Mouse (Mus musculus): ENCODE measurements around the gene Arl6. TPM values are rescaled to one million over a fixed set of nuclear protein-coding genes. Genes with fewer than 3 reads are reported as not detected.
A peak's percentile ranks its signal among the peaks of the same experiment; 100 is the strongest.

Arl6 gene
- polyA plus RNA-seq (2015; fragmentation: Nextera tagmentation; extraction: Ambion mirVana), result 46.7 and 48.8 TPM in 2 replicates

DNA sequence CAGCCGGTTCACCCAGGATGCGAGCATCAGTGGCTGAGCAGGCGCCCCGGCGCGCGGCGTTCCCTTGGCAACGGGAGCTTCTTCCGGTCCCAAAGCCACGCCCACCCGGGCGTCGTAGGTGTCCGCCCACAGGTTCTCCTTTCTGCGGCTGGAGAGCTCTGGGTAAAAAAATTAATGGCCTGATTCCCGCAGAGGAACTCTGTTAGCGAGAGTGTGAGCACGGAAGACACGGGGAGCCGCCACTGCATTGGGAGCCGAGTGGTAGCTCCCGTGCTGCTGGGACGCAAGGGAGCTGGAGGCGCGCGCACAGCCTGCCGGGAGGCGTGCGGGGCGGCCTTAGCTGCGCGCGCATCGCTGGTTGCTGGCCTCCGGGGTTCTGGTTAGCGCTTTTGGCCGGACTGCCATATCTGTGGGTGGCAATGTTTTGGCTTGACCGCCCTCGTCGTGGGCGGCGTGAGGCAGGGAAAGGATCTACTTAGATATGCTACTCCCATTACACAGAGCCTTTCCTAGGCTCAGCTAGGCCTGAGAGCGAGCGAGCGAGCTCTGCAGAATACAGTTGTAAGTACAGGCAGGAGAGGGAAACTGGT is at the start of gene Arl6:
Gene Arl6 (minus strand): TSS at position 290 of the 590 bp plus-strand sequence.
- H3K27me3 ChIP-seq, result no peaks in the 10 kb centered on the region
- peak within 1 kb of the TSS; percentile 69 for H3K4me2 ChIP-seq
- no peaks in the 10 kb centered on the region for H3K36me3 ChIP-seq
- peak within 1 kb of the TSS; percentile 77 for H3K4me3 ChIP-seq
- H3K9ac ChIP-seq, result peak within 1 kb of the TSS; percentile 80
- peak; percentile 98 for ATAC-seq (ENCODE audit: low read depth)
- peak within 1 kb of the TSS; percentile 99 for H3K27ac ChIP-seq (replicated peaks)
- under 1% methylated on average over 46 of the region's 46 CpGs for WGBS
- no peaks in the 10 kb centered on the region for H3K9me3 ChIP-seq
- H3K4me1 ChIP-seq (replicated peaks), result peaks cover 13% of the 10 kb centered on the region

DNA sequence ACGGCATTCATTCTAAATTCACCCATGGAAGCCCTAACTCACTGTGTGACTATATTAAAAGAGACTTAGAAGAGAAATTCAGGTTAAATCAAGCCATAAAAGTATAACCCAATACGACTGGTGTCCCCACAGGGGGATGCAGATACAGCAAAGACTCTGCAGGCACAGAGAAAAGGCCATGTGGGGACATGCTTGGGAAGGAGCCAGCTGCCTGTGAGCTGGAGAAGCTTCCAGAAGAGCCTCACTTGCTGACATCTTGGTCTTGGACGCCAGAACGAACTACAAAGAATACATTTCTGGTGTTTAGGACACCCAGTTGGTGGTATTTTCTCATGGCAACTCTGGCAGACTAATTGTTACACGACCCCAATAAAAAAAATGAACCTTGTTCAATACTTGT is 45.9 kb upstream of the Arl6 start:
- peaks cover 7% of the 10 kb centered on the region; the same call in 1 of the 2 replicates for H3K4me1 ChIP-seq (replicated peaks)
- H3K4me2 ChIP-seq, result no peak overlapping the region
- ATAC-seq (ENCODE audit: low read depth), result no peak
- 72% methylated on average over 5 of the region's 5 CpGs for WGBS
- H3K36me3 ChIP-seq, result no peaks in the 10 kb centered on the region
- no peaks in the 10 kb centered on the region for H3K9me3 ChIP-seq
- no peak overlapping the region for H3K9ac ChIP-seq
- H3K27ac ChIP-seq (replicated peaks), result no peak overlapping the region
- H3K27me3 ChIP-seq, result no peaks in the 10 kb centered on the region
- H3K4me3 ChIP-seq, result no peak overlapping the region

DNA sequence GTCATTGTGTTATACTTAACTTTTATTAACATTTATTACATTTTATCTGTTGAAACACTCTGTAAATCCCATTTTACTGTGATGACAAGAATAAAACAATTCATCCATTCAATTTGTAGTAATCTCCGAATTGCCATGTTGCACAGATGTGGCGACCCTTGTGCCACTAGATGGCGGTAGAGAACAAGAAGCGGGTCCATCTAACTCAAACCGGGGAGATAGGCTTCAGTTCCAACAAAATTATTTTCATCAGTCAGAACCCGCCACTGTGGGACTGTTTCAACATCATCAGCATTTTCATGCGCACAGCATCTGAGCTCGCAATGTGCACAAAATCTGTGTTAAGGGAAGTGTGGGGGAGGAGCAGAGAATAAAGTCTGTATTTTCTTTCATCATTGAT is 44.2 kb upstream of the Arl6 start:
- H3K4me2 ChIP-seq, result peak overlapping the region; percentile 29; the same call in 1 of the 2 replicates
- H3K4me3 ChIP-seq, result no peak overlapping the region
- H3K9me3 ChIP-seq, result no peaks in the 10 kb centered on the region
- 4% methylated on average over 8 of the region's 8 CpGs for WGBS
- no peaks in the 10 kb centered on the region for H3K27me3 ChIP-seq
- ATAC-seq (ENCODE audit: low read depth), result peak; percentile 91
- H3K27ac ChIP-seq (replicated peaks), result no peak overlapping the region
- peaks cover 7% of the 10 kb centered on the region; the same call in 1 of the 2 replicates for H3K4me1 ChIP-seq (replicated peaks)
- H3K9ac ChIP-seq, result no peak overlapping the region
- H3K36me3 ChIP-seq, result no peaks in the 10 kb centered on the region

DNA sequence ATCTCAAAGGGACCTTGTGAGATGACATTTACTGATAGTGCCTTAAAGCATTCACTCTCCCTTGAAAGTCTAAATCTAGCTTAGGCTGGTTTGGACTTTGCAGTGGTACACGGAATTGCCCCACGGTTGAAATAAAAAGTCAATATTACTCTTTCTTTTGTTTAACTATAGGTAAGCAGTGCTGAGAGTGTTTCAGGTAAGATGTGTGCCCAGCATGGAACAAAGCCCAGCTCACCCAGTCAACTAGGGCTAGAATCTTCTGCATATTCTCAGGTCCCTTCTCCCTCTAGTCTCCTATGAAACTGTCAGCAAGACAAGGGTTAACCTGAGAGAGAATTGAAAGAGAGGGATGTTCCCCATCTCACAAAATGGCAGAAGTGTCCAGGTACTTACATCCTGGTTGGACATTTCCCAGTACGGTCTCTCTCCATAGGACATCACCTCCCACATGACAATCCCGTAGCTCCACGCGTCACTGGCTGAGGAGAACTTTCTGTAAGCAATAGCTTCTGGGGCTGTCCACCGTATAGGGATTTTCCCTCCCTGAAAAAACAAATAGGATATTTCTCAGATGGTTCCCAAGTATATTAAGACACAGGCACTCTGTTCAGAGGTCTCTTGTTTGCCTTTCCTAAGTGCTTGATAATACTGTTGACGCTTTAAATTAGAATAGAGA is 43.2 kb upstream of the Arl6 start:
- Histone ChIP-seq H3K4me2 (no peak overlapping the region), H3K4me1 (replicated peaks) (peaks cover 7% of the 10 kb centered on the region; the same call in 1 of the 2 replicates), H3K9me3 (no peaks in the 10 kb centered on the region), H3K27ac (replicated peaks) (no peak overlapping the region), H3K36me3 (no peaks in the 10 kb centered on the region), H3K9ac (no peak overlapping the region), H3K27me3 (no peaks in the 10 kb centered on the region), H3K4me3 (no peak overlapping the region)
- ATAC-seq (ENCODE audit: low read depth), result no peak
- WGBS, result 84% methylated on average over 8 of the region's 8 CpGs

DNA sequence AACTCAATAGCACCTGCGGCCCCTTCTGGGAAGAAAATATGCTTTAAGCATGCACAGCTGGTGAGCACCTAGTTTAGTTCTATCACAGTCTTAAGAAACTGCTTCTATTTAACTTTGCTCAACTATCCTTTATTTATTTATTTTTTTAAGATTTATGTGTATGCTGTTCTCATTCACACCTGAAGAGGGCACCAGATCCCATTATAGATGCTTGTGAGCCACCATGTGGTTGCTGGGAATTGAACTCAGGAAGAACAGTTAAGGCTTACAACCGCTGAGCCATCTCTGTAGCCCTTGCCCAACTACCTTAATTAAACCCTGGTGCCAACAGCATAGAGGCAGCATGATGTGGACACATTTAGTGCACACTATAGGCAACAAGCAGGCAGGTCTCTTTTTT is 27.7 kb upstream of the Arl6 start:
- no peaks in the 10 kb centered on the region for H3K36me3 ChIP-seq
- WGBS, result 81% methylated on average over 2 of the region's 2 CpGs
- H3K4me2 ChIP-seq, result no peak overlapping the region
- H3K27me3 ChIP-seq, result no peaks in the 10 kb centered on the region
- H3K9me3 ChIP-seq, result no peaks in the 10 kb centered on the region
- no peak for ATAC-seq (ENCODE audit: low read depth)
- H3K27ac ChIP-seq (replicated peaks), result no peak overlapping the region
- no peak overlapping the region for H3K9ac ChIP-seq
- no peaks in the 10 kb centered on the region for H3K4me1 ChIP-seq (replicated peaks)
- no peak overlapping the region for H3K4me3 ChIP-seq

DNA sequence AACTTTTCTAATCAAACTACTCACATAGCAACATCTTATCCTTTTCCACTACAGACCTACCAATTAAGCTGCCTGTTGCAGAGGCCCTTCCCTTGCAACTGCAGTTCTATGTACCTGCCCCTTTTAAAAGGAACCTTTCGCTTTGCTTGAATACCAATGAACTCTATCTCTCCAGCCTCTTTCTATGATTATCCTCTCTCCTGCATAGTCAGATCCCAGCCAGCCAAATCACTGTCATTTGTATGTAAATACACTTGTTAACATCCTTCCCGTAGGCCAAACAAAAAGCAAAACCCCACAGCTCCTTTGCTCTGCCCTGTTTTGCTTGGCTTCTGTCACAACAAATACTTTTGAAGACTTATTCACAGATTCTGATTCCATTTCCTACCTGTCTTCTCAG is 4.6 kb upstream of the Arl6 start:
- H3K27me3 ChIP-seq, result no peaks in the 10 kb centered on the region
- no peak for ATAC-seq (ENCODE audit: low read depth)
- no peaks in the 10 kb centered on the region for H3K9me3 ChIP-seq
- no peak overlapping the region for H3K27ac ChIP-seq (replicated peaks)
- no peak overlapping the region for H3K4me2 ChIP-seq
- no peaks in the 10 kb centered on the region for H3K4me1 ChIP-seq (replicated peaks)
- 45% methylated on average over 2 of the region's 2 CpGs for WGBS
- H3K36me3 ChIP-seq, result no peaks in the 10 kb centered on the region
- H3K9ac ChIP-seq, result no peak overlapping the region
- H3K4me3 ChIP-seq, result no peak overlapping the region

DNA sequence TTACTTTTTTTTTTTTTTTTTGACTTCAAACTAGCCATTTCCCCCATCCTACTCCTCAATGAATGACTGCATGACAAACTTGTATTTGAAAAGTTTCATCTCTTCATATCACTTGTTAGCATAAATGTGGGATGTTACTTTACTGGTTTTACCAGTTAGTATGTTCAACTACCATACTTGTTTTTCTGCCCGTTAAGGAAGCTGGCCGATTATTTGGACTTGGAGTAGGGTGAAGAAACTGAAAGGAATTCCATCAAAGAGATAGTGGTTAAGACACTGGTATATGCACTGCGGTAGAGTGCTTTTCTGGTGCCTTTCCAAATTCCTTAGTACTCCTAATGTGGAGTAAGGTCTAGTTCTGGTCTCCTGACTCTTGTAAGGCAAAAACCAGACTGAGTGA is 794 bp upstream of the Arl6 start:
- no peak for ATAC-seq (ENCODE audit: low read depth)
- Histone ChIP-seq H3K4me1 (replicated peaks) (peaks cover 13% of the 10 kb centered on the region), H3K4me3 (peak overlapping the region; percentile 77; the same call in 1 of the 2 replicates), H3K4me2 (peak overlapping the region; percentile 69), H3K27ac (replicated peaks) (no peak overlapping the region), H3K36me3 (no peaks in the 10 kb centered on the region), H3K9ac (no peak overlapping the region), H3K27me3 (no peaks in the 10 kb centered on the region), H3K9me3 (no peaks in the 10 kb centered on the region)
- WGBS, result 94% methylated on average over 3 of the region's 3 CpGs

DNA sequence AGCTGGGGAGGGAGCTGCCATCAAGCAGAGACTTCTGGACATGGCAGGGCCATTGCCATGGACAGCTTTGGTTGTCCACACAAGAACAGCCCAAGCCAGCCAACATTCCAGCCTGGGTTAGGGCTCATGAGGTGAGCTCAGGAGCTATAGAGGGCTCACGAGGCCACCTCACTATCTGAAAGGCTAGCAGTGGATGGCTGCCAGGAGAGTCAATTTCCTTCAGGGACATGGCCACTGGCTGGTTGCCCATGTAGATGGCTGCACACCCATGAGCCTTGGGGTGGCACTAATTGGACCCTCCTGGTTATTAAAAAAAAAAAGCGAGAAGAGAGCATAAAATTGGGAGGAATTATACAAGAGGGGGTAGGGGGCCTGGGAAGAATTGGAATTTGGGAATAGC is 4.6 kb downstream of the Arl6 start:
- 92% methylated on average over 2 of the region's 2 CpGs for WGBS
- no peak overlapping the region for H3K9ac ChIP-seq
- no peak for ATAC-seq (ENCODE audit: low read depth)
- H3K27ac ChIP-seq (replicated peaks), result no peak overlapping the region
- H3K4me2 ChIP-seq, result no peak overlapping the region
- H3K4me1 ChIP-seq (replicated peaks), result peaks cover 13% of the 10 kb centered on the region
- H3K27me3 ChIP-seq, result no peaks in the 10 kb centered on the region
- peaks cover 17% of the 10 kb centered on the region for H3K36me3 ChIP-seq
- H3K4me3 ChIP-seq, result no peak overlapping the region
- H3K9me3 ChIP-seq, result no peaks in the 10 kb centered on the region

DNA sequence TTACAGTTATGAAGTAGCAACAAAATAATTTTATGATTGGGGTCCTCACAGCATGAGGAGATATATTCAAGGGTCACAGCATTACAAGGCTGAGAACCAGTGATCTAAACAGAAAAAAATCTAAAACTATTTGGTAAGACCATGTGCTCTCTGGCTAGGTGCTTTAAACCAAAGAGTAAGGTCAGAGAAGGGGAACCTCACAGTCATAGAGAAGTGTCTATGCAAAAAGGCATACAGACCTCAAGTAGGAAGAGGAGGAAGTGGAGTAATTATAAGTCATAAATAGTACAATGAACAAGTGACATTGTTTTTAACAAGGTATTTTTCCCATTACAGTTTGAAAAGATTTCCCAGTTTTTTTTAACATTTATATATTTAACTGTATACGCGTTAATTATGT is 17.6 kb downstream of the Arl6 start:
- Histone ChIP-seq H3K27me3 (no peaks in the 10 kb centered on the region), H3K27ac (replicated peaks) (no peak overlapping the region), H3K4me3 (no peak overlapping the region), H3K9ac (no peak overlapping the region), H3K36me3 (no peaks in the 10 kb centered on the region), H3K4me1 (replicated peaks) (no peaks in the 10 kb centered on the region), H3K4me2 (no peak overlapping the region), H3K9me3 (no peaks in the 10 kb centered on the region)
- no peak for ATAC-seq (ENCODE audit: low read depth)
- WGBS, result 94% methylated on average over 2 of the region's 2 CpGs

DNA sequence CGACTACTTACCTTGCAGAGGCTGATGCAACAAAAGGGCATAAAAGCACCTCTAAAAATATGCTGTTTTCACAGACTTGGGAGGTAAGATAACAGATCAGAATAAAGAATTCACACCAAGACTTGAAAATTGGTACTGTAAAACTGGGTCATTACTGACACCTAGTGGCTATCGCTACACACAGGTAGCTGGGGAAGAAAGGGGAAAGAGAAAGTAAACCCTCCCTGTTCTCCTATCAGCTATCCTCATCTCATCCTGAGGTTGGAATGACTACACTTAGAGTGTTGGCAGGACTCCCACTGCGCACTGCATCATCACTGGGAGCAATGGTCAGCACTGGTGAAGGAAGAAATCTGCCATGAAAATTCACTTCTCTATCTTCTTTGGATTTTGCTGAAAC is 22.0 kb downstream of the Arl6 start:
- H3K4me2 ChIP-seq, result no peak overlapping the region
- no peaks in the 10 kb centered on the region for H3K27me3 ChIP-seq
- no peak overlapping the region for H3K9ac ChIP-seq
- ATAC-seq (ENCODE audit: low read depth), result peak; percentile 27; the same call in 1 of the 2 replicates
- no peaks in the 10 kb centered on the region for H3K9me3 ChIP-seq
- H3K4me3 ChIP-seq, result no peak overlapping the region
- no peaks in the 10 kb centered on the region for H3K4me1 ChIP-seq (replicated peaks)
- no peak overlapping the region for H3K27ac ChIP-seq (replicated peaks)
- no peaks in the 10 kb centered on the region for H3K36me3 ChIP-seq
- WGBS, result 47% methylated on average over 3 of the region's 3 CpGs

DNA sequence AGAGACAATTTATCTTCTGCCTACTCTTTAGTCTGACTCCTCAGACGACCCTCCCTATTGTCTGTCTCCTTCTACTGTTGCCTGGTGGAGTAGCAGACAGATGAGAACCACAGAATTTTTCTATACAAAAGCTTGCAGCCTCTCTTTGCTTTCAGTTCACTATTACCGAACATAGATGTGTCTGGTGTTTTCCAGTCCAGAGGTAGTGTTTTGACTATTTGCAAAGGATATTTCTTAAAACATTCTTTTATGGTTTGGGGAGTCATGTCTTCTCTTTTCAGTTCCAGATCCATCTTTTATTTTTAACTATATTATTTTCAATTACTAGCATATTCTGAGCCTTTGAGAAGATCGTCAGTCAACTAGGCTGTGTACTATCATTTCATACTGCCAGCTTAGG is 23.5 kb downstream of the Arl6 start:
- no peaks in the 10 kb centered on the region for H3K27me3 ChIP-seq
- no peak overlapping the region for H3K4me3 ChIP-seq
- no peak overlapping the region for H3K9ac ChIP-seq
- WGBS, result 69% methylated on average over 3 of the region's 3 CpGs
- H3K4me1 ChIP-seq (replicated peaks), result no peaks in the 10 kb centered on the region
- H3K9me3 ChIP-seq, result no peaks in the 10 kb centered on the region
- H3K4me2 ChIP-seq, result no peak overlapping the region
- peaks cover 5% of the 10 kb centered on the region for H3K36me3 ChIP-seq
- ATAC-seq (ENCODE audit: low read depth), result no peak
- no peak overlapping the region for H3K27ac ChIP-seq (replicated peaks)

DNA sequence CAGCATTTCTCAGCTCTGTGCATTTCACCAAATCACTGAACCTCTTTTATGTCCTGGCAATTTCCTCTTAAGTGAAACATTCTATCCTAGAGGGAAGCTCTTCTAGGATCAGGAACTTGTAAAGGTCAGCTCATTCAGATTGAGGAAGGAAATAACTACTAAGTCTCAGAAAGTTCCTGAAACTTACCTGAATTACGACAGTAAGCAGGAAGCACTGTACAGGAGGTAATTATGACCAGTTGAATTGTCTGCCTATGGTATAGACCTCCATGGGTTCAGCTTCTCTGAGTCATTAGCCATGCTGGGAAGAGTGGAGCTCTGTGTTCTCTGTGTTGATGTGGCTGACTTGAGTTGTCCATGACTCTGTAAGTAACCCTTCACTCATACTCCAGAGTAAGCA is 28.4 kb downstream of the Arl6 start:
- Histone ChIP-seq H3K9me3 (no peaks in the 10 kb centered on the region), H3K27me3 (no peaks in the 10 kb centered on the region), H3K36me3 (peaks cover 5% of the 10 kb centered on the region), H3K27ac (replicated peaks) (no peak overlapping the region), H3K9ac (no peak overlapping the region), H3K4me3 (no peak overlapping the region), H3K4me2 (no peak overlapping the region), H3K4me1 (replicated peaks) (no peaks in the 10 kb centered on the region)
- no peak for ATAC-seq (ENCODE audit: low read depth)
- 94% methylated on average over 1 of the region's 1 CpGs for WGBS
